18 mouse cellular contexts compared by ENCODE assay signal in the genomic region with DNA sequence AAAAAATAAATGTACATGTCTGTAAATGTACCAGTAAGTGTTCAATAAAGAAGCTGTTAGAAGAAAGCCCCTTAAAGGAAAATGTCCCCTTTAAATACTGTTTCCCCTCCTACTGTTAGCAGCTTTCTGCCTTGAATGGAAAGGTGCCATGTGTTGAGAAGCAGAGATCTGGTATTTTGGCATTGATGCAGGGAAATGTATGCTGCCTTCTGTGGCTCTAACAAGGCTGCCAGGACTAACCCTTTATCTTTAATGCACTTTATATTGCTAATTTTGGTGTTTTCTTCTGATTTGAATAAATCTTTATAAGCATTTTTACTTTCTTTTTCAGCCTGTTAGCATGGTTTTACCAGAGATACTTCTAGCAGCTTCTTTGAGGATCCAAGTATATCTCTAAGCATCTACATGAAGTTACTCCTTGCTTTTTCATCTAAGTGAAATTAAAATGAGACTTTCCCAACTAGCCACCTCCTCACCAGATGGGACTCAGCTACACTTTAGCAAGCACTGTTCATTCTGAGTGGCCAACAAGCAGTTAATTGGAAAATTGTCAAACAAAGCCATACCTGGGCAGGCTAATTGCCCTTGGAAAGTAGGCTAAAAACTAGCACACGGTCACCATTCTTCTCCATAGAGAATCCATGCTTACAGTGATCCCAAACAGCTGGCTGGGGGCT. TPM values are rescaled to one million over a fixed set of nuclear protein-coding genes. Genes with fewer than 3 reads are reported as not detected.
DNase-seq lines count a peak whose midpoint lies in the region; ATAC-seq and TF ChIP-seq lines count a peak whose summit lies in the region.
"Had no signal": no experiment of that assay in that cellular context is flagged by ENCODE, and none has a peak within 500 bp of the region (broad histone marks: within the 10 kb centered on the region; RNA-seq: fewer than 3 reads in every experiment).

No protein-coding gene starts in this region.

- H3K36me3 ChIP-seq in forebrain, postnatal 0 days (ENCODE audit: insufficient read depth) = no peaks in the 10 kb centered on the region
- H3K36me3 ChIP-seq in hindbrain, embryonic 10.5 days = no peaks in the 10 kb centered on the region
- H3K36me3 ChIP-seq: stomach, embryonic 15.5 days had no signal

- no peaks in the 10 kb centered on the region for H3K9me3 ChIP-seq in forebrain, postnatal 0 days (ENCODE audit: low read length)
- no peaks in the 10 kb centered on the region for H3K9me3 ChIP-seq in hindbrain, embryonic 10.5 days
- H3K9me3 ChIP-seq: stomach, embryonic 15.5 days had no signal

- H3K4me1 ChIP-seq in forebrain, postnatal 0 days (ENCODE audit: insufficient read depth) = no peaks in the 10 kb centered on the region
- H3K4me1 ChIP-seq in hindbrain, embryonic 10.5 days (replicated peaks) = no peaks in the 10 kb centered on the region
- H3K4me1 ChIP-seq: stomach, embryonic 15.5 days had no signal

- no peak overlapping the region for H3K4me3 ChIP-seq in forebrain, postnatal 0 days (ENCODE audit: low read depth, low read length)
- H3K4me3 ChIP-seq in left cerebral cortex, adult 2 months = no peak overlapping the region
- no peak overlapping the region for H3K4me3 ChIP-seq in hindbrain, embryonic 10.5 days
- H3K4me3 ChIP-seq: erythroblast, embryonic 14.5 days; stomach, embryonic 15.5 days had no signal

- no peak for TF ChIP-seq CTCF in forebrain, postnatal 0 days (IDR thresholded peaks at IDR 0.05; ENCODE audit: low read depth)
- no peak for TF ChIP-seq CTCF in left cerebral cortex, adult 2 months (IDR thresholded peaks at IDR 0.05)

- H3K27ac ChIP-seq in forebrain, postnatal 0 days (ENCODE audit: low read depth, low read length) = no peak overlapping the region
- H3K27ac ChIP-seq in left cerebral cortex, adult 2 months = peak overlapping the region; percentile 69
- H3K27ac ChIP-seq in hindbrain, embryonic 10.5 days = no peak overlapping the region
- H3K27ac ChIP-seq: hindbrain, embryonic 14.5 days; stomach, embryonic 15.5 days had no signal

- no peak overlapping the region for H3K9ac ChIP-seq in forebrain, postnatal 0 days
- H3K9ac ChIP-seq: hindbrain, embryonic 14.5 days; stomach, embryonic 15.5 days had no signal

- no peak overlapping the region for H3K4me2 ChIP-seq in forebrain, postnatal 0 days (ENCODE audit: low read depth)
- H3K4me2 ChIP-seq: hindbrain, embryonic 14.5 days; stomach, embryonic 15.5 days had no signal

- peak; percentile 22 for DNase-seq in left cerebral cortex, adult 11 months (ENCODE audit: low spot score)
- no peak for DNase-seq in left cerebral cortex, postnatal 4 days
- DNase-seq in cerebellum, adult 8-10 months = peak; percentile 47
- DNase-seq in forebrain, postnatal 0 days = peak; percentile 63
- no peak for DNase-seq in left cerebral cortex, adult 2 months (ENCODE audit: extremely low spot score in 1 of 2, low spot score in 2 of 2)
- DNase-seq in urinary bladder, adult 2 months (ENCODE audit: low spot score) = no peak
- DNase-seq in hindbrain, embryonic 10.5 days (ENCODE audit: low spot score) = no peak
- DNase-seq: gastrocnemius, postnatal 36 days; kidney, adult 18-20 months; lung, adult 18-20 months; lung, postnatal 4 days; midbrain, embryonic 14.5 days; thymus, postnatal 4 days had no signal

- intact Hi-C loops in left cerebral cortex, postnatal 4 days (cut with DNase I) = no loop called here
- intact Hi-C loops in left cerebral cortex, adult 2 months (cut with DNase I) = no loop called here

- peak; percentile 68 for ATAC-seq in forebrain, postnatal 0 days
- ATAC-seq in erythroid progenitor cell, adult 5-6 weeks (replicated peaks; ENCODE audit: low FRiP score, poor library complexity, severe bottlenecking) = no peak
- ATAC-seq: CD4-positive, CD25-positive, alpha-beta regulatory T cell, adult 4 months had no signal

- H3K27me3 ChIP-seq in forebrain, postnatal 0 days (ENCODE audit: insufficient read depth, low read length) = no peaks in the 10 kb centered on the region
- no peaks in the 10 kb centered on the region for H3K27me3 ChIP-seq in hindbrain, embryonic 10.5 days (ENCODE audit: insufficient read depth, poor library complexity, severe bottlenecking)
- H3K27me3 ChIP-seq: stomach, embryonic 15.5 days had no signal

- WGBS in forebrain, postnatal 0 days = 31% methylated on average over 1 of the region's 1 CpGs
- 65% methylated on average over 1 of the region's 1 CpGs for WGBS in hindbrain, embryonic 10.5 days

RNA-seq across cellular contexts. Expression of gene Tmem87a, which starts 11.0 kb away (rescaled TPM):
- total RNA-seq in left cerebral cortex, postnatal 4 days (2021) = 10 to 100 TPM; 29.8 to 33.1 TPM
- total RNA-seq in forebrain, postnatal 0 days (2014; rRNA removed) = 35.5 and 44.5 TPM in 2 replicates
- polyA plus RNA-seq in forebrain, postnatal 0 days (2015; fragmentation: Nextera tagmentation; extraction: Ambion mirVana) = 5.4 and 6.5 TPM in 2 replicates
- 10 to 100 TPM; 40.9 to 42.2 TPM for total RNA-seq in left cerebral cortex, adult 2 months (2021)
- polyA plus RNA-seq in urinary bladder, adult 2 months (2012; rRNA removed) = 26.2 and 30.7 TPM in 2 replicates
- polyA plus RNA-seq in hindbrain, embryonic 10.5 days (2016; fragmentation: Nextera tagmentation; extraction: Ambion mirVana) = 4.9 and 5.2 TPM in 2 replicates
- 15.1 and 19.3 TPM in 2 replicates for total RNA-seq in erythroid progenitor cell, adult 5-6 weeks (2015; ENCODE audit: low replicate concordance)
- 27.1 and 37.3 TPM in 2 replicates for total RNA-seq in erythroid progenitor cell, adult 5-6 weeks (2017; ENCODE audit: low replicate concordance)

RNA-seq across cellular contexts. Expression of gene Ganc, which starts 11.2 kb away (rescaled TPM):
- 1 to 10 TPM; 8.3 to 8.9 TPM for total RNA-seq in left cerebral cortex, postnatal 4 days (2021)
- 5.8 and 7.7 TPM in 2 replicates for total RNA-seq in forebrain, postnatal 0 days (2014; rRNA removed)
- 5.2 and 6.9 TPM in 2 replicates for polyA plus RNA-seq in forebrain, postnatal 0 days (2015; fragmentation: Nextera tagmentation; extraction: Ambion mirVana)
- total RNA-seq in left cerebral cortex, adult 2 months (2021) = 10 to 100 TPM; 11.6 to 13.9 TPM
- 13.5 and 14.7 TPM in 2 replicates for polyA plus RNA-seq in urinary bladder, adult 2 months (2012; rRNA removed)
- 8.0 and 8.2 TPM in 2 replicates for polyA plus RNA-seq in hindbrain, embryonic 10.5 days (2016; fragmentation: Nextera tagmentation; extraction: Ambion mirVana)
- total RNA-seq in erythroid progenitor cell, adult 5-6 weeks (2015; ENCODE audit: low replicate concordance) = 15.5 and 18.7 TPM in 2 replicates
- total RNA-seq in erythroid progenitor cell, adult 5-6 weeks (2017; ENCODE audit: low replicate concordance) = 13.4 and 21.8 TPM in 2 replicates

RNA-seq across cellular contexts. Expression of gene Capn3, which starts 40.9 kb away (rescaled TPM):
- 1 to 10 TPM; 1.6 to 2.7 TPM for total RNA-seq in left cerebral cortex, postnatal 4 days (2021)
- total RNA-seq in forebrain, postnatal 0 days (2014; rRNA removed) = 0.62 and 1.8 TPM in 2 replicates
- polyA plus RNA-seq in forebrain, postnatal 0 days (2015; fragmentation: Nextera tagmentation; extraction: Ambion mirVana) = 0.82 and 1.7 TPM in 2 replicates
- total RNA-seq in left cerebral cortex, adult 2 months (2021) = 1 to 10 TPM; 5.6 TPM
- polyA plus RNA-seq in urinary bladder, adult 2 months (2012; rRNA removed) = 2.4 and 2.6 TPM in 2 replicates
- 1.6 and 2.6 TPM in 2 replicates for polyA plus RNA-seq in hindbrain, embryonic 10.5 days (2016; fragmentation: Nextera tagmentation; extraction: Ambion mirVana)
- not detected in 2 replicates for total RNA-seq in erythroid progenitor cell, adult 5-6 weeks (2015; ENCODE audit: low replicate concordance)
- not detected in 2 replicates for total RNA-seq in erythroid progenitor cell, adult 5-6 weeks (2017; ENCODE audit: low replicate concordance)
- polyA plus RNA-seq: erythroblast, embryonic 14.5 days had no signal

Comparison
In these comparisons a context has a peak if more than half of its experiments do, and no peak if none do; other contexts are left out.
1. DNase-seq: peak in left cerebral cortex, adult 11 months (single experiment), cerebellum, adult 8-10 months (single experiment) and forebrain, postnatal 0 days (single experiment); none in left cerebral cortex, postnatal 4 days (single experiment), left cerebral cortex, adult 2 months (0 of 2), urinary bladder, adult 2 months (single experiment) and hindbrain, embryonic 10.5 days (single experiment).